ENCODE assay signal across 23 mouse cellular contexts in the genomic region with DNA sequence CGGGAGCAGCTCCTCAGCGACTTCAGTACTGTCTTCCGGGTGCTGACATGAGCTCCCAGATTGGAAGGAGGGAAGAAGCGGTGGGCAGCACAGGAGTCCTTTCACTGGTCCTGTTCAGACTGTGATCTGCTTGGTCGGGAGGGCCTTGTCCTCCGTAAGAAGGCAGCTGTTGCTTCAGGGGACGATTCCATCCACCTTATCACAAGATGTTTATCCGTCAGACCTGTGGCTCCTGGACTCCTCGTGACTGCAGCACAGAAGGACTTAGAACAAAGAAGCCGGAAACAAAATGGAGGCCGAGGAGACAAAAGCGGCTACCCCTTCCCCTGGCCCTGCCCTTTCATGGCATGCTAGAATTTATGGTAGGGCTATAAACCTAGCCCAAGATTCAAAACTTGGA. TPM values are rescaled to one million over a fixed set of nuclear protein-coding genes. Genes with fewer than 3 reads are reported as not detected.
A peak's percentile ranks its signal among the peaks of the same experiment; 100 is the strongest.
DNase-seq lines count a peak whose midpoint lies in the region; ATAC-seq and TF ChIP-seq lines count a peak whose summit lies in the region.
"Had no signal": no experiment of that assay in that cellular context is flagged by ENCODE, and none has a peak within 500 bp of the region (broad histone marks: within the 10 kb centered on the region; RNA-seq: fewer than 3 reads in every experiment).

No protein-coding gene starts in this region.

- no peak overlapping the region for H3K27ac ChIP-seq in heart, adult 2 months
- peak overlapping the region; percentile 81 for H3K27ac ChIP-seq in intestine, postnatal 0 days (ENCODE audit: low read depth, low read length)
- H3K27ac ChIP-seq in midbrain, embryonic 14.5 days (replicated peaks; ENCODE audit: low read depth, low read length) = no peak overlapping the region
- H3K27ac ChIP-seq: embryonic facial prominence, embryonic 12.5 days; forebrain, embryonic 15.5 days; hindbrain, embryonic 10.5 days; hindbrain, embryonic 14.5 days had no signal

- no peaks in the 10 kb centered on the region for H3K4me1 ChIP-seq in heart, adult 2 months (ENCODE audit: control insufficient read depth, insufficient read depth, low read length)
- H3K4me1 ChIP-seq in intestine, postnatal 0 days (replicated peaks; ENCODE audit: control insufficient read depth, insufficient read depth, low read length) = no peaks in the 10 kb centered on the region
- H3K4me1 ChIP-seq in midbrain, embryonic 14.5 days (ENCODE audit: control insufficient read depth, insufficient read depth, low read length) = no peaks in the 10 kb centered on the region
- H3K4me1 ChIP-seq: embryonic facial prominence, embryonic 12.5 days; forebrain, embryonic 15.5 days; heart, embryonic 12.5 days; hindbrain, embryonic 10.5 days had no signal

- H3K36me3 ChIP-seq in heart, adult 2 months (ENCODE audit: control insufficient read depth, insufficient read depth, low read length) = no peaks in the 10 kb centered on the region
- no peaks in the 10 kb centered on the region for H3K36me3 ChIP-seq in intestine, postnatal 0 days (ENCODE audit: control insufficient read depth, insufficient read depth)
- no peaks in the 10 kb centered on the region for H3K36me3 ChIP-seq in midbrain, embryonic 14.5 days (ENCODE audit: control insufficient read depth, insufficient read depth, low read length)
- H3K36me3 ChIP-seq: embryonic facial prominence, embryonic 12.5 days; forebrain, embryonic 15.5 days; G1E; heart, embryonic 12.5 days; hindbrain, embryonic 10.5 days had no signal

- intact Hi-C loops in heart, adult 2 months (cut with DNase I) = no loop called here
- intact Hi-C loops in left cerebral cortex, postnatal 4 days (cut with DNase I) = no loop called here

- H3K79me2 ChIP-seq in heart, adult 2 months (replicated peaks; ENCODE audit: control insufficient read depth, insufficient read depth, low read length) = no peaks in the 10 kb centered on the region

- peak overlapping the region; percentile 55 for H3K4me2 ChIP-seq in intestine, postnatal 0 days (replicated peaks; ENCODE audit: low read depth)
- H3K4me2 ChIP-seq in midbrain, embryonic 14.5 days (ENCODE audit: low read length) = no peak overlapping the region
- H3K4me2 ChIP-seq: embryonic facial prominence, embryonic 12.5 days; forebrain, embryonic 15.5 days; heart, embryonic 12.5 days; hindbrain, embryonic 14.5 days had no signal

- no peaks in the 10 kb centered on the region for H3K9me3 ChIP-seq in intestine, postnatal 0 days (ENCODE audit: control insufficient read depth)
- H3K9me3 ChIP-seq in midbrain, embryonic 14.5 days (ENCODE audit: control insufficient read depth, low read length) = no peaks in the 10 kb centered on the region
- H3K9me3 ChIP-seq: embryonic facial prominence, embryonic 12.5 days; forebrain, embryonic 15.5 days; G1E; heart, embryonic 12.5 days; hindbrain, embryonic 10.5 days had no signal

- no peak overlapping the region for H3K4me3 ChIP-seq in heart, adult 2 months
- peak overlapping the region; percentile 18 for H3K4me3 ChIP-seq in intestine, postnatal 0 days (ENCODE audit: low read depth, low read length)
- H3K4me3 ChIP-seq in midbrain, embryonic 14.5 days (replicated peaks; ENCODE audit: low read depth, low read length) = no peak overlapping the region
- H3K4me3 ChIP-seq: embryonic facial prominence, embryonic 12.5 days; forebrain, embryonic 15.5 days; heart, embryonic 12.5 days; hindbrain, embryonic 10.5 days had no signal

- WGBS in heart, adult 2 months = 86% methylated on average over 12 of the region's 12 CpGs
- 42% methylated on average over 12 of the region's 12 CpGs for WGBS in intestine, postnatal 0 days
- WGBS in midbrain, embryonic 14.5 days = 87% methylated on average over 12 of the region's 12 CpGs

- no peak for TF ChIP-seq POLR2A in heart, adult 2 months (IDR thresholded peaks at IDR 0.05; ENCODE audit: insufficient read depth, low read depth, low read length)

- no peak for TF ChIP-seq EP300 in heart, adult 2 months (IDR thresholded peaks at IDR 0.05; ENCODE audit: insufficient read depth, low read depth, low read length)

- ATAC-seq in intestine, postnatal 0 days = peak; percentile 85
- ATAC-seq in midbrain, embryonic 14.5 days (ENCODE audit: low FRiP score, low TSS enrichment) = no peak
- ATAC-seq: CD4-positive, CD25-positive, alpha-beta regulatory T cell, adult 4 months; forebrain, embryonic 15.5 days had no signal

- DNase-seq in heart, adult 11 months = peak; percentile 60
- DNase-seq in heart, adult 2 months = no peak
- DNase-seq in ES-CJ7 (ENCODE audit: low read depth, low spot score) (peak; percentile 73), ZHBTc4 (ENCODE audit: low read depth, low spot score) (peak; percentile 92)
- no peak for DNase-seq in midbrain, embryonic 14.5 days
- no peak for DNase-seq in adrenal gland, postnatal 36 days
- no peak for DNase-seq in left cerebral cortex, postnatal 4 days
- DNase-seq: adrenal gland, postnatal 10 days; B cell, adult 2 months; cerebellum, adult 11-12 months; cerebellum, adult 9-10 months; cerebellum, postnatal 25 days had no signal

- TF ChIP-seq CTCF in heart, adult 2 months (IDR thresholded peaks at IDR 0.05) = no peak
- TF ChIP-seq CTCF in intestine, postnatal 0 days (IDR thresholded peaks at IDR 0.05; ENCODE audit: low read depth) = no peak

- no peaks in the 10 kb centered on the region for H3K27me3 ChIP-seq in heart, adult 2 months (ENCODE audit: control insufficient read depth, insufficient read depth, low read length)
- no peaks in the 10 kb centered on the region for H3K27me3 ChIP-seq in intestine, postnatal 0 days (replicated peaks; ENCODE audit: control insufficient read depth, insufficient read depth, low read length)
- H3K27me3 ChIP-seq in midbrain, embryonic 14.5 days (ENCODE audit: control insufficient read depth, insufficient read depth, low read length) = no peaks in the 10 kb centered on the region
- H3K27me3 ChIP-seq: embryonic facial prominence, embryonic 12.5 days; forebrain, embryonic 15.5 days; heart, embryonic 12.5 days had no signal

- H3K9ac ChIP-seq in heart, adult 2 months (ENCODE audit: low read depth, low read length) = no peak overlapping the region
- peak overlapping the region; percentile 37; the same call in 1 of the 2 replicates for H3K9ac ChIP-seq in intestine, postnatal 0 days (ENCODE audit: low read depth, low read length)
- no peak overlapping the region for H3K9ac ChIP-seq in midbrain, embryonic 14.5 days (replicated peaks; ENCODE audit: low read length)
- H3K9ac ChIP-seq: embryonic facial prominence, embryonic 12.5 days; forebrain, embryonic 15.5 days; heart, embryonic 12.5 days; hindbrain, embryonic 14.5 days had no signal

RNA-seq across cellular contexts. Expression of gene Gm38394, which starts 9.1 kb away (rescaled TPM):
- total RNA-seq in heart, adult 2 months (2021) = 10 to 100 TPM; 14.5 to 15.0 TPM
- 2.5 and 6.2 TPM in 2 replicates for polyA plus RNA-seq in heart, adult 2 months (2012; rRNA removed)
- 1.9 and 2.5 TPM in 2 replicates for polyA plus RNA-seq in intestine, postnatal 0 days (2015; fragmentation: Nextera tagmentation; extraction: Ambion mirVana)
- polyA plus RNA-seq in midbrain, embryonic 14.5 days (2014; fragmentation: Nextera tagmentation; extraction: Ambion mirVana) = 5.2 and 6.3 TPM in 2 replicates
- 10 to 100 TPM; 27.8 to 34.4 TPM for total RNA-seq in adrenal gland, postnatal 36 days (2021)
- total RNA-seq in left cerebral cortex, postnatal 4 days (2021) = 10 to 100 TPM; 24.3 to 34.9 TPM

RNA-seq across cellular contexts. Expression of gene Zbed6, which starts 9.5 kb away (rescaled TPM):
- 1 to 10 TPM; 3.2 to 3.3 TPM for total RNA-seq in heart, adult 2 months (2021)
- 2.3 and 5.5 TPM in 2 replicates for polyA plus RNA-seq in heart, adult 2 months (2012; rRNA removed)
- polyA plus RNA-seq in intestine, postnatal 0 days (2015; fragmentation: Nextera tagmentation; extraction: Ambion mirVana) = 0.90 and 0.93 TPM in 2 replicates
- polyA plus RNA-seq in midbrain, embryonic 14.5 days (2014; fragmentation: Nextera tagmentation; extraction: Ambion mirVana) = 0.61 TPM in 1 of 2 replicates, not detected in the other
- 10 to 100 TPM in 1 of 2 experiments, 1 to 10 TPM in 1; 9.9 to 11.5 TPM for total RNA-seq in adrenal gland, postnatal 36 days (2021)
- 10 to 100 TPM in 1 of 2 experiments, 1 to 10 TPM in 1; 6.5 to 14.2 TPM for total RNA-seq in left cerebral cortex, postnatal 4 days (2021)
- polyA plus RNA-seq: CD4-positive, CD25-positive, alpha-beta regulatory T cell, adult 4 months; embryonic facial prominence, embryonic 12.5 days; forebrain, embryonic 11.5 days; forebrain, embryonic 15.5 days; G1E; heart, embryonic 12.5 days; heart, embryonic 16.5 days; hindbrain, embryonic 10.5 days; hindbrain, embryonic 14.5 days had no signal

RNA-seq across cellular contexts. Expression of gene Lax1, which starts 19.7 kb away (rescaled TPM):
- under 1 TPM; 0.36 to 0.73 TPM for total RNA-seq in heart, adult 2 months (2021)
- 0.45 and 0.47 TPM in 2 replicates for polyA plus RNA-seq in heart, adult 2 months (2012; rRNA removed)
- polyA plus RNA-seq in intestine, postnatal 0 days (2015; fragmentation: Nextera tagmentation; extraction: Ambion mirVana) = 0.38 and 0.47 TPM in 2 replicates
- not detected in 2 replicates for polyA plus RNA-seq in midbrain, embryonic 14.5 days (2014; fragmentation: Nextera tagmentation; extraction: Ambion mirVana)
- total RNA-seq in adrenal gland, postnatal 36 days (2021) = under 1 TPM in 1 of 2 experiments, not detected in 1; 0.26 TPM
- total RNA-seq in left cerebral cortex, postnatal 4 days (2021) = under 1 TPM; 0.16 to 0.64 TPM
- total RNA-seq: gastrocnemius, adult 8-10 months had no signal
- polyA plus RNA-seq: forebrain, embryonic 15.5 days; G1E; hindbrain, embryonic 10.5 days; hindbrain, embryonic 14.5 days had no signal

Comparison
In these comparisons a context has a peak if more than half of its experiments do, and no peak if none do; other contexts are left out.
1. DNase-seq: peak in heart, adult 11 months (single experiment), ES-CJ7 (single experiment) and ZHBTc4 (single experiment); none in heart, adult 2 months (0 of 2), midbrain, embryonic 14.5 days (single experiment), adrenal gland, postnatal 36 days (0 of 2) and left cerebral cortex, postnatal 4 days (single experiment).